Mouse (Mus musculus) hindbrain, embryonic 15.5 days (tissue): ENCODE measurements at regions not wholly inside any gene's neighbourhood (a gene's known extent, or its start where the extent isn't known, plus 50 kb on each side); places are given as distances from the start of the nearest gene placed in this dataset.

Source experiments
- ATAC-seq: fragments of 200-750 bp; cut with Nextera tagmentation; 2 replicates; pipeline ENCODE4 v1.8.0; 2017; ENCODE audit warnings: low read depth, moderate number of reproducible peaks, moderate TSS enrichment; ENCODE audit not compliant: low FRiP score
- H3K27ac ChIP-seq: fragments of 300-500 bp; sonication (generic); replicated peaks from 2 replicates; pipeline ENCODE4 v1.5.1; 2015; ENCODE audit warnings: mild to moderate bottlenecking, inconsistent platforms
- H3K27me3 ChIP-seq: fragments of 300-500 bp; sonication (generic); 2 replicates; pipeline ENCODE4 v1.6.1; 2015; ENCODE audit warnings: control low read depth, inconsistent platforms
- H3K36me3 ChIP-seq: fragments of 300-500 bp; sonication (generic); 2 replicates; pipeline ENCODE4 v1.6.1; 2015; ENCODE audit warnings: control low read depth, inconsistent platforms
- H3K4me1 ChIP-seq: fragments of 300-500 bp; sonication (generic); replicated peaks from 2 replicates; pipeline ENCODE4 v1.6.1; 2015; ENCODE audit warnings: control low read depth, inconsistent platforms
- H3K4me2 ChIP-seq: fragments of 300-500 bp; sonication (generic); 2 replicates; pipeline ENCODE4 v1.6.1; 2015; ENCODE audit warnings: moderate library complexity, mild to moderate bottlenecking, inconsistent platforms
- H3K4me3 ChIP-seq: fragments of 300-500 bp; sonication (generic); 2 replicates; pipeline ENCODE4 v1.5.1; 2015; ENCODE audit warnings: mild to moderate bottlenecking, inconsistent platforms
- H3K9ac ChIP-seq: fragments of 300-500 bp; sonication (generic); 2 replicates; pipeline ENCODE4 v1.6.1; 2015; ENCODE audit warnings: inconsistent platforms
- H3K9me3 ChIP-seq: fragments of 300-500 bp; sonication (generic); 2 replicates; pipeline ENCODE4 v1.6.1; 2016; ENCODE audit warnings: control low read depth, inconsistent platforms
- WGBS: fragments of 180-500 bp; shearing (Covaris S2); methylation state at CpG from one replicate; pipeline ENCODE4 v1.1.7; 2015; 5-methylcytosine and 5-hydroxymethylcytosine counted together

- no peaks in the 10 kb centered on the region for H3K36me3 ChIP-seq
- no peaks in the 10 kb centered on the region for H3K27me3 ChIP-seq
- 31% methylated on average over 8 of the region's 8 CpGs for WGBS
- H3K4me2 ChIP-seq: peak overlapping the region; percentile 31
- H3K4me1 ChIP-seq: peaks cover 16% of the 10 kb centered on the region
- peak overlapping the region; percentile 69 for H3K27ac ChIP-seq
- H3K9me3 ChIP-seq: no peaks in the 10 kb centered on the region
- H3K9ac ChIP-seq: no peak overlapping the region
- no peak overlapping the region for H3K4me3 ChIP-seq
- ATAC-seq: peak; percentile 40
These were observed 657.5 kb downstream of the Car8 start for GRCm38 (mm10) chr4:7581220-7581916.

DNA sequence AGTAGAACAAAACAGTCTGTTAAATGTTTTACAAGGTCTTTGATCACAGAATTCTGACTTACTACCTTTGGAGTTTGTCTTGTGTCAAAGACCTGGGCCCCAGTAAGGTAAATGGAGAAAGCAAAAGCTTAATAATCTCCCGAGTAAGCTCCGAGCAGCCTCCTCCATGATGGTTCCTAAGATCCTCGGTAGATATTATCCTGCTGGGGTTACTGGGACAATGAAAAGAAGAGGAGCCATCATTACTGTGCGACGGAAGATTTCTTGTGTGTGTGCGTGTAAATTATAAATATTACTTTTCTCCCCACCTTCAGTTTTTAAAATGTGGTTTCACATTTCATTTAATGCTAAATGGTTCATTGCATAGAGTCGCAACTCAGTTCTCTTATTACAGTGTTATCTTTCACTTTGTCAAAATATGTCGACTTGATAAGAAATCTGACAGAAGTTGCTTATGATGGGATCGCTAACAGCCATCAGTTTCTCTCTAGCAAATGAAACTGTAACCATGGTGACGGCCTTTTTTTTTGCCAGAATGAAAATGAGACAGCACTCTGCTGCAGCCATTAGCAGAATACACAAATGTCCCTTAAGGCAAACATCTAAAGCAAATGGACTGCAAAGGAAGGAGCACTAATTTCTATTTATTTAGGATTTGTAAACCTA lies 658.2 kb downstream of the Car8 start:
- no peaks in the 10 kb centered on the region for H3K27me3 ChIP-seq
- H3K9ac ChIP-seq: no peak overlapping the region
- H3K4me2 ChIP-seq: peak overlapping the region; percentile 31
- H3K4me3 ChIP-seq: no peak overlapping the region
- H3K4me1 ChIP-seq: peaks cover 16% of the 10 kb centered on the region
- no peaks in the 10 kb centered on the region for H3K36me3 ChIP-seq
- ATAC-seq: peak; percentile 76
- WGBS: 43% methylated on average over 10 of the region's 10 CpGs
- no peaks in the 10 kb centered on the region for H3K9me3 ChIP-seq
- peak overlapping the region; percentile 69 for H3K27ac ChIP-seq

- no peak overlapping the region for H3K27ac ChIP-seq
- no peak for ATAC-seq
- 49% methylated on average over 2 of the region's 2 CpGs for WGBS
These were observed 664.8 kb downstream of the Car8 start for GRCm38 (mm10) chr4:7574011-7574410.

DNA sequence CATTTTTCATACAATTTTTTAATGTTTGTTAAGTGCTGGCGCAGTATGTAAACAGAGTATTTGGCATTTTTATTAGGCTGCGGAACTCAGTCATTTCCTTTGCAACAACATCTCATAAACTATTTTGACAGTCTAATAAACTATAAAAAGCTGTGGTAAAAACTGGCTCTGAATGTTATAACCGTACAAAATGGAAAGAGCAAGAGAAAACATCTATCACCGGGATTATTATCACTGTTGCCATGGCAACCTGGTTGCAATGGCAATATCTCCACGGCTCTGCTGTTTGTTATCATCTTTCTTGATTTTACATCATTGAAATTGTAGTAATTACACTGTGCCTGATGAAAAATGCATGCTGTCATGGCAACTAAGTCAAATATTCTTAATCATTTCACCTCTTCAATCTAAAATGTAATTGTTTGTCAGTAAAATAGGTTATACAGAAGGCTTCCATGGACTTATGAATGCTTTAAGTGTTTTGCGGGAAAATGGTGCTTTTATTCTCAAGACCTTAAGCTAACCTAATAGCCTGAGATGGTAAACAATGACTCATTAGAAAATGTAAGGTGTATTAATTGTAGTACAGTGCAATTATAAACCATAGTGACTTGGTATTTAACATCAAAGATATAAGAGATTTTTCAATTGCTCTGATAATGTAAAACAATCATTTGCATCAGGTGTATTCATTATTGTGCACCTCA lies 671.0 kb downstream of the Car8 start:
- 46% methylated on average over 6 of the region's 6 CpGs for WGBS

More at GRCm38 (mm10) chr4:7574011-7574410, 664.8 kb downstream of the Car8 start:
- H3K9me3 ChIP-seq: no peaks in the 10 kb centered on the region
- no peaks in the 10 kb centered on the region for H3K27me3 ChIP-seq
- no peaks in the 10 kb centered on the region for H3K36me3 ChIP-seq
- H3K4me1 ChIP-seq: no peaks in the 10 kb centered on the region
- H3K9ac ChIP-seq: no peak overlapping the region
- H3K4me2 ChIP-seq: no peak overlapping the region
- no peak overlapping the region for H3K4me3 ChIP-seq

GRCm38 (mm10) chr4:7559867-7560832 lies 678.7 kb downstream of the Car8 start:
- Histone ChIP-seq H3K9me3 (no peaks in the 10 kb centered on the region), H3K27ac (no peak overlapping the region), H3K4me2 (no peak overlapping the region), H3K9ac (no peak overlapping the region), H3K27me3 (no peaks in the 10 kb centered on the region), H3K36me3 (no peaks in the 10 kb centered on the region), H3K4me1 (no peaks in the 10 kb centered on the region), H3K4me3 (no peak overlapping the region)
- ATAC-seq: no peak
- 77% methylated on average over 7 of the region's 7 CpGs for WGBS

More for the DNA sequence above, 671.0 kb downstream of the Car8 start:
- H3K27ac ChIP-seq: no peak overlapping the region
- ATAC-seq: peak; percentile 81
- H3K4me3 ChIP-seq: no peak overlapping the region
- no peaks in the 10 kb centered on the region for H3K27me3 ChIP-seq
- H3K4me2 ChIP-seq: no peak overlapping the region
- H3K36me3 ChIP-seq: no peaks in the 10 kb centered on the region
- H3K9ac ChIP-seq: no peak overlapping the region
- H3K4me1 ChIP-seq: peaks cover 7% of the 10 kb centered on the region; the same call in 1 of the 2 replicates
- no peaks in the 10 kb centered on the region for H3K9me3 ChIP-seq

DNA sequence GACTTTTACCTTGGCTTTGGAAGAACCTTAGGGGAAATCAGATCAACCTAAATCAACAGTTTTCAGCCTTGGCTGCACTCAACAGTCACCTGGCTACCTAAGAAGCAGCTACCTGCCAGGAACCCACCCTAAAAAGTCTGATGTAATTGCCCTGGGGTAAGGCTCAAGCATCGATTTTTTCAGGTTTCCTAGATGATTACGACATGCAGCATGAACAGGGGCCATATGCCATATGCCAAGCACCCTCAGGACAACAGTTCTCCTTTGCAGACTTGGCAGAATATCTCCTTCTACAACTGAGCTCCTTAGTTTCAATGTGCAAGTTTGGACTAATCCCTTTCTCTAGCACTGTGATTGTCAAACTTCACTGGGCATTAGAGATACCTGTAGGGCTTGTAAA lies 680.1 kb downstream of the Car8 start:
- 83% methylated on average over 2 of the region's 2 CpGs for WGBS
- ATAC-seq: no peak
- H3K4me2 ChIP-seq: no peak overlapping the region

GRCm38 (mm10) chr4:7534301-7534700 lies 704.5 kb downstream of the Car8 start:
- Histone ChIP-seq H3K36me3 (no peaks in the 10 kb centered on the region), H3K9me3 (no peaks in the 10 kb centered on the region), H3K9ac (no peak overlapping the region), H3K27me3 (no peaks in the 10 kb centered on the region), H3K4me3 (no peak overlapping the region), H3K4me2 (no peak overlapping the region), H3K27ac (no peak overlapping the region), H3K4me1 (no peaks in the 10 kb centered on the region)
- ATAC-seq: no peak
- WGBS: 90% methylated on average over 4 of the region's 4 CpGs

More for the DNA sequence above, 680.1 kb downstream of the Car8 start:
- no peaks in the 10 kb centered on the region for H3K9me3 ChIP-seq
- H3K27ac ChIP-seq: no peak overlapping the region
- no peaks in the 10 kb centered on the region for H3K36me3 ChIP-seq
- no peak overlapping the region for H3K9ac ChIP-seq
- H3K4me3 ChIP-seq: no peak overlapping the region
- no peaks in the 10 kb centered on the region for H3K4me1 ChIP-seq
- H3K27me3 ChIP-seq: no peaks in the 10 kb centered on the region

DNA sequence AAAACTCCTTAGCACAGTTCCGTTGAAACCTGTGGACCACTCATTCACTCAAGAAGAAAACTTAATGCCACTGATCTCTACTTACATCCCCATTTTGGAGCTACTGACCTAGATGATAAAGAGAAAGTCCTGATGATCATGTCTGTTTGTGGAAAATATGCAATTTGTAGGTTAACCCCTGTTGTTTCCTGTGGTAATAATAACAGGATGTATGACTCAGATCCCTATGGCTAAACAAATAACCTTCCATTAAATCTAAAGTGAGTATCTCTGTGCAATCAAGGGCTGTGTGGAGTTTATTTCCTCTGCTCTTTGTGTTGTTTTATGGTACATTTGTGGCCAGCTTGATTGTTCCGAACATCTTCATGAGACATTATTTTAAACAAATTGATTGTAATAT lies 711.1 kb downstream of the Car8 start:
- Histone ChIP-seq H3K4me3 (no peak overlapping the region), H3K27ac (no peak overlapping the region), H3K4me1 (no peaks in the 10 kb centered on the region), H3K4me2 (no peak overlapping the region), H3K27me3 (no peaks in the 10 kb centered on the region), H3K9me3 (no peaks in the 10 kb centered on the region), H3K9ac (no peak overlapping the region), H3K36me3 (no peaks in the 10 kb centered on the region)
- 74% methylated on average over 2 of the region's 2 CpGs for WGBS
- no peak for ATAC-seq

DNA sequence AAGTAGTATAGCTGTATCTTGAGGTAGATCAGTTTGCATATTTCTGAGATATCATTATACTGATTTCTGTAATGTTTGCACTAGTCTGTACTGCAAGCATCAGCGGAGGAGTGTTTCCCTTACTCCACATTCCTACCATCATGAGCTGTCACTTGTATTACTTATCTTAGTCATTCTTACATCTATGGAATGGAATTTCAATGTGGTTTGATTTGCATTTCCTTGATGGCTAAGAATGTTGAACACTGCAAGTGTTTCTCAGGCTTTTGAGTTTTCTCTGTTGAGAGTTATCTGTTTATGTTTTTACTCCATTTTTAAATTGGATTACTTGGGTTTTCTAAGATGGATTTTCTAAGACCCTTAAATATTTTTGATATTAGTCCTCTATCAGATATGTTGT lies 725.8 kb downstream of the Car8 start:
- no peak overlapping the region for H3K27ac ChIP-seq
- no peak for ATAC-seq
- no peaks in the 10 kb centered on the region for H3K4me1 ChIP-seq
- H3K4me2 ChIP-seq: no peak overlapping the region
- 81% methylated on average over 1 of the region's 1 CpGs for WGBS
- no peak overlapping the region for H3K4me3 ChIP-seq
- no peaks in the 10 kb centered on the region for H3K9me3 ChIP-seq
- H3K9ac ChIP-seq: no peak overlapping the region
- H3K36me3 ChIP-seq: no peaks in the 10 kb centered on the region
- no peaks in the 10 kb centered on the region for H3K27me3 ChIP-seq

GRCm38 (mm10) chr4:7485552-7485951 lies 753.3 kb downstream of the Car8 start:
- no peaks in the 10 kb centered on the region for H3K27me3 ChIP-seq
- H3K4me1 ChIP-seq: no peaks in the 10 kb centered on the region
- H3K36me3 ChIP-seq: no peaks in the 10 kb centered on the region
- H3K9me3 ChIP-seq: no peaks in the 10 kb centered on the region
- ATAC-seq: no peak
- no peak overlapping the region for H3K9ac ChIP-seq
- no peak overlapping the region for H3K4me2 ChIP-seq
- no peak overlapping the region for H3K4me3 ChIP-seq
- no peak overlapping the region for H3K27ac ChIP-seq

GRCm38 (mm10) chr4:7455130-7455529 lies 783.7 kb downstream of the Car8 start:
- no peak overlapping the region for H3K4me3 ChIP-seq
- WGBS: 12% methylated on average over 9 of the region's 9 CpGs
- H3K27ac ChIP-seq: no peak overlapping the region
- H3K9me3 ChIP-seq: no peaks in the 10 kb centered on the region
- peaks cover 9% of the 10 kb centered on the region for H3K4me1 ChIP-seq
- no peak for ATAC-seq
- H3K4me2 ChIP-seq: peak overlapping the region; percentile 30; the same call in 1 of the 2 replicates
- no peak overlapping the region for H3K9ac ChIP-seq
- H3K27me3 ChIP-seq: no peaks in the 10 kb centered on the region
- no peaks in the 10 kb centered on the region for H3K36me3 ChIP-seq
